Mouse (Mus musculus) hindbrain, embryonic 14.5 days (tissue): ENCODE measurements around the gene March10. TPM values are rescaled to one million over a fixed set of nuclear protein-coding genes. Genes with fewer than 3 reads are reported as not detected.
A peak's percentile ranks its signal among the peaks of the same experiment; 100 is the strongest.

Experiments used
- ATAC-seq: fragments of 200-750 bp; cut with Nextera tagmentation; 2 replicates; pipeline ENCODE4 v1.8.0; 2017; ENCODE audit warnings: moderate number of reproducible peaks, mild to moderate bottlenecking, moderate TSS enrichment, moderate library complexity; ENCODE audit not compliant: low FRiP score
- DNase-seq: peaks from one replicate; pipeline ENCODE4 v3.0.0-alpha.2; 2015; ENCODE audit warnings: low spot score
- H3K27ac ChIP-seq: fragments of 300-500 bp; sonication (generic); 2 replicates; pipeline ENCODE4 v1.5.1; 2014; ENCODE audit warnings: mild to moderate bottlenecking, moderate library complexity
- H3K27me3 ChIP-seq: fragments of 300-500 bp; sonication (generic); 2 replicates; pipeline ENCODE4 v1.6.1; 2014; ENCODE audit warnings: mild to moderate bottlenecking, low read length, mixed read lengths; ENCODE audit not compliant: control insufficient read depth, insufficient read depth
- H3K36me3 ChIP-seq: fragments of 300-500 bp; sonication (generic); replicated peaks from 2 replicates; pipeline ENCODE4 v1.6.1; 2014; ENCODE audit not compliant: control insufficient read depth, insufficient read depth
- H3K4me1 ChIP-seq: fragments of 300-500 bp; sonication (generic); replicated peaks from 2 replicates; pipeline ENCODE4 v1.6.1; 2014; ENCODE audit warnings: antibody characterized with exemption, low read length, mixed read lengths; ENCODE audit not compliant: control insufficient read depth, insufficient read depth
- H3K4me2 ChIP-seq: fragments of 300-500 bp; sonication (generic); replicated peaks from 2 replicates; pipeline ENCODE4 v1.6.1; 2014; ENCODE audit warnings: mild to moderate bottlenecking, moderate library complexity
- H3K4me3 ChIP-seq: fragments of 300-500 bp; sonication (generic); replicated peaks from 2 replicates; pipeline ENCODE4 v1.5.1; 2014; ENCODE audit warnings: mild to moderate bottlenecking, low read length
- H3K9ac ChIP-seq: fragments of 300-500 bp; sonication (generic); 2 replicates; pipeline ENCODE4 v1.6.1; 2014
- H3K9me3 ChIP-seq: fragments of 300-500 bp; sonication (generic); 2 replicates; pipeline ENCODE4 v1.6.1; 2016; ENCODE audit warnings: low read length; ENCODE audit not compliant: control insufficient read depth
- WGBS: fragments of 180-500 bp; shearing (Covaris S2); extraction: QIAGEN DNeasy Blood & Tissue Kit; methylation state at CpG from one replicate; pipeline ENCODE4 v1.1.7; 2014; 5-methylcytosine and 5-hydroxymethylcytosine counted together
- polyA plus RNA-seq: library from polyadenylated mRNA; unstranded; fragments of >200 nt; fragmentation: Nextera tagmentation; extraction: Ambion mirVana; gene quantifications from 2 replicates; pipeline ENCODE4 v1.2.1, GENCODE M21; 2014

The March10 gene
- polyA plus RNA-seq, 1 experiment from 2014 or later, result 0.41 TPM

- Histone ChIP-seq H3K9me3 (no peaks in the 10 kb centered on the region), H3K9ac (no peak overlapping the region), H3K36me3 (no peaks in the 10 kb centered on the region), H3K4me3 (no peak overlapping the region), H3K27ac (no peak overlapping the region), H3K27me3 (no peaks in the 10 kb centered on the region), H3K4me1 (no peaks in the 10 kb centered on the region), H3K4me2 (0 out of 2 replicates have a peak overlapping the region, but pooled peaks have one; percentile 24)
- ATAC-seq (peak; percentile 78; the same call in 1 of the 2 replicates), DNase-seq (peak; percentile 89)
- 56% methylated on average over 28 of the region's 28 CpGs for WGBS
Observed at GRCm38 (mm10) chr11:105347162-105348161, 109.1 kb downstream of the March10 start.

GRCm38 (mm10) chr11:105345284-105345683, 111.3 kb downstream of the March10 start:
- no peak overlapping the region for H3K9ac ChIP-seq
- H3K4me3 ChIP-seq, result no peak overlapping the region
- WGBS, result 87% methylated on average over 2 of the region's 2 CpGs

GRCm38 (mm10) chr11:105338596-105339390, 117.7 kb downstream of the March10 start:
- Histone ChIP-seq H3K27me3 (no peaks in the 10 kb centered on the region), H3K9me3 (no peaks in the 10 kb centered on the region), H3K36me3 (no peaks in the 10 kb centered on the region), H3K4me2 (no peak overlapping the region), H3K9ac (no peak overlapping the region), H3K27ac (no peak overlapping the region), H3K4me3 (no peak overlapping the region), H3K4me1 (peaks cover 4% of the 10 kb centered on the region; the same call in 1 of the 2 replicates)
- peak; percentile 48 for DNase-seq
- 74% methylated on average over 12 of the region's 12 CpGs for WGBS
- ATAC-seq, result no peak

More at GRCm38 (mm10) chr11:105345284-105345683, 111.3 kb downstream of the March10 start:
- Histone ChIP-seq H3K27ac (no peak overlapping the region), H3K9me3 (no peaks in the 10 kb centered on the region), H3K36me3 (no peaks in the 10 kb centered on the region), H3K4me2 (no peak overlapping the region), H3K27me3 (no peaks in the 10 kb centered on the region), H3K4me1 (no peaks in the 10 kb centered on the region)
- ATAC-seq (no peak), DNase-seq (no peak)

- Histone ChIP-seq H3K27me3 (no peaks in the 10 kb centered on the region), H3K4me1 (peaks cover 4% of the 10 kb centered on the region), H3K27ac (peak overlapping the region; percentile 2; the same call in 1 of the 2 replicates), H3K9me3 (no peaks in the 10 kb centered on the region), H3K4me3 (no peak overlapping the region), H3K9ac (no peak overlapping the region), H3K4me2 (no peak overlapping the region), H3K36me3 (no peaks in the 10 kb centered on the region)
- WGBS, result 63% methylated on average over 8 of the region's 8 CpGs
- DNase-seq (no peak), ATAC-seq (peak; percentile 47; the same call in 1 of the 2 replicates)
Observed at GRCm38 (mm10) chr11:105333867-105334670, 122.5 kb downstream of the March10 start.

GRCm38 (mm10) chr11:105332468-105332867, 124.1 kb downstream of the March10 start:
- DNase-seq (peak; percentile 83), ATAC-seq (no peak)
- H3K36me3 ChIP-seq, result no peaks in the 10 kb centered on the region
- no peak overlapping the region for H3K27ac ChIP-seq
- no peaks in the 10 kb centered on the region for H3K9me3 ChIP-seq
- H3K4me2 ChIP-seq, result no peak overlapping the region
- H3K27me3 ChIP-seq, result no peaks in the 10 kb centered on the region
- 54% methylated on average over 8 of the region's 8 CpGs for WGBS
- no peak overlapping the region for H3K4me3 ChIP-seq
- H3K4me1 ChIP-seq, result no peaks in the 10 kb centered on the region; the same call in none of the 2 replicates
- no peak overlapping the region for H3K9ac ChIP-seq

- H3K4me3 ChIP-seq, result no peak overlapping the region
- H3K27ac ChIP-seq, result no peak overlapping the region
- no peaks in the 10 kb centered on the region for H3K9me3 ChIP-seq
- no peaks in the 10 kb centered on the region for H3K36me3 ChIP-seq
- DNase-seq (no peak), ATAC-seq (no peak)
- no peaks in the 10 kb centered on the region for H3K27me3 ChIP-seq
- no peak overlapping the region for H3K4me2 ChIP-seq
- 38% methylated on average over 10 of the region's 10 CpGs for WGBS
- H3K4me1 ChIP-seq, result no peaks in the 10 kb centered on the region; the same call in none of the 2 replicates
- H3K9ac ChIP-seq, result no peak overlapping the region; the same call in 1 of the 2 replicates
Observed at GRCm38 (mm10) chr11:105331732-105332131, 124.8 kb downstream of the March10 start.

- H3K4me3 ChIP-seq, result no peak overlapping the region
- WGBS, result 86% methylated on average over 3 of the region's 3 CpGs
Observed at GRCm38 (mm10) chr11:105331129-105331528, 125.4 kb downstream of the March10 start.

GRCm38 (mm10) chr11:105329962-105330361, 126.6 kb downstream of the March10 start:
- Histone ChIP-seq H3K4me3 (no peak overlapping the region), H3K36me3 (no peaks in the 10 kb centered on the region), H3K9ac (no peak overlapping the region), H3K9me3 (no peaks in the 10 kb centered on the region), H3K27me3 (no peaks in the 10 kb centered on the region), H3K4me1 (no peaks in the 10 kb centered on the region; the same call in none of the 2 replicates), H3K27ac (no peak overlapping the region), H3K4me2 (no peak overlapping the region)
- ATAC-seq, result no peak
- no peak for DNase-seq
- 83% methylated on average over 9 of the region's 9 CpGs for WGBS

More at GRCm38 (mm10) chr11:105331129-105331528, 125.4 kb downstream of the March10 start:
- ATAC-seq, result no peak
- Histone ChIP-seq H3K9me3 (no peaks in the 10 kb centered on the region), H3K36me3 (no peaks in the 10 kb centered on the region), H3K4me2 (no peak overlapping the region), H3K27ac (no peak overlapping the region), H3K27me3 (no peaks in the 10 kb centered on the region), H3K4me1 (no peaks in the 10 kb centered on the region; the same call in none of the 2 replicates), H3K9ac (no peak overlapping the region)
- no peak for DNase-seq
